Mouse (Mus musculus): Measurements from ENCODE around the gene Wars2. TPM values are rescaled to one million over a fixed set of nuclear protein-coding genes. Genes with fewer than 3 reads are reported as not detected.

Gene Wars2
- polyA plus RNA-seq, 1 experiment: 4.0 TPM

DNA sequence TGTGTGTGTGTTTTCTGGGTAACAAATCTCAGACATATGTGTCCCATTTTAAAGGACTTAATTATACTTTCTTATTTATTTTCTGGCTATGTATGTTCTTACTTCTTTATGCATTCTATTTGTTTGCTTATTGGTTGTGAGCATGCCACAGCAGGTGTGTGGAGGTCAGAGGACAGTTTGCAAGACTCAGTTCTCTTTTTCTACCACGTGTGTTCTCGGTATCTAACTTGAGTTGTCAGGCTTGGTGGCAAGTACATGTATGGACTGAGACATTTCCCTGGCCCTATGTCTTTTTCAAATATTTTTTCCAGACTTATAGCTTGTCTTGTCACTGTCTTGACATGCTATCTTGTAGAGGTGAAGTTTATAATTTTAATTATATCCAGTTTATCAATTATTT, 21.3 kb downstream of the Wars2 start:
- Histone ChIP-seq H3K36me3 (ENCODE audit: control insufficient read depth, insufficient read depth) (no peaks in the 10 kb centered on the region), H3K27me3 (ENCODE audit: control insufficient read depth, insufficient read depth, insufficient read length) (no peaks in the 10 kb centered on the region), H3K4me2 (ENCODE audit: low read depth) (no peak overlapping the region), H3ac (ENCODE audit: control insufficient read depth, insufficient read length) (no peak overlapping the region), H3K4me3 (no peak overlapping the region), H3K79me2 (ENCODE audit: control insufficient read depth, insufficient read depth) (no peaks in the 10 kb centered on the region)
- no peak for TF ChIP-seq E2F4 (IDR thresholded peaks at IDR 0.05; ENCODE audit: insufficient read depth)
- TF ChIP-seq REST (IDR thresholded peaks at IDR 0.05; ENCODE audit: insufficient read depth, insufficient read length): no peak
- no peak for TF ChIP-seq POLR2A (IDR thresholded peaks at IDR 0.05; ENCODE audit: insufficient read length, low read depth)
- TF ChIP-seq POLR2AphosphoS2 (IDR thresholded peaks at IDR 0.05; ENCODE audit: insufficient read length, low read depth): no peak
- TF ChIP-seq MYOD1 (IDR thresholded peaks at IDR 0.05; ENCODE audit: control insufficient read depth in 1 of 3, insufficient read length in 2 of 3, low read depth in 2 of 3): no peak
- TF ChIP-seq TCF3 (IDR thresholded peaks at IDR 0.05; ENCODE audit: insufficient read length, low read depth): no peak

DNA sequence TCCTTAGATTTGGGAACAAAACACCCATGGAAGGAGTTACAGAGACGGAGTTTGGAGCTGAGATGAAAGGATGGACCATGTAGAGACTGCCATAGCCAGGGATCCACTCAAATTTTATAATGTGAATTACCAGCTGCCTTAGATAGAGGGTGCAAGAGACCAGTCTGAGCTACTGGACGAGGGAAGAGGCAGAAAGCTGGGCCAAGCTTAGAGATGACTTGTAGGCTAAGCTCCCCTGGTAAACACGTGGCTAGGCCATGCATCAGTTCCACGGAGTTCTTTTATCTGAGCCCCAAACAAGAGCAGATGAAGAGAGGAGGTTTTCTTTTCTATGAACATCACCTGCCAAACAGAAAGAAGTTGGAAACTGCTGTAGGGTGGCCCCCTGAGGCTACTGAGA, 26.9 kb downstream of the Wars2 start:
- H3ac ChIP-seq (ENCODE audit: control insufficient read depth, insufficient read length): no peak overlapping the region
- TF ChIP-seq REST (IDR thresholded peaks at IDR 0.05; ENCODE audit: insufficient read depth, insufficient read length): no peak
- no peak for TF ChIP-seq MYOD1 (IDR thresholded peaks at IDR 0.05; ENCODE audit: control insufficient read depth in 1 of 3, insufficient read length in 2 of 3, low read depth in 2 of 3)
- no peak for TF ChIP-seq E2F4 (IDR thresholded peaks at IDR 0.05; ENCODE audit: insufficient read depth)
- TF ChIP-seq TCF12 (IDR thresholded peaks at IDR 0.05; ENCODE audit: insufficient read depth, poor library complexity, severe bottlenecking): no peak
- no peak for TF ChIP-seq TCF3 (IDR thresholded peaks at IDR 0.05; ENCODE audit: insufficient read length, low read depth)
- TF ChIP-seq POLR2A (IDR thresholded peaks at IDR 0.05; ENCODE audit: insufficient read length, low read depth): no peak
- no peak for TF ChIP-seq POLR2AphosphoS2 (IDR thresholded peaks at IDR 0.05; ENCODE audit: insufficient read length, low read depth)
- TF ChIP-seq SRF (IDR thresholded peaks at IDR 0.05; ENCODE audit: control insufficient read depth, insufficient read length, low read depth): no peak
- TF ChIP-seq USF1 (IDR thresholded peaks at IDR 0.05; ENCODE audit: low read depth): no peak
- no peak for TF ChIP-seq CEBPB (IDR thresholded peaks at IDR 0.05; ENCODE audit: insufficient read depth, poor library complexity, severe bottlenecking)
- no peak for TF ChIP-seq MYOG (IDR thresholded peaks at IDR 0.05; ENCODE audit: control insufficient read depth in 1 of 3, insufficient read depth in 1 of 3, insufficient read length in 2 of 3, low read depth in 2 of 3)
- no peak for TF ChIP-seq MAX (IDR thresholded peaks at IDR 0.05; ENCODE audit: low read depth)

DNA sequence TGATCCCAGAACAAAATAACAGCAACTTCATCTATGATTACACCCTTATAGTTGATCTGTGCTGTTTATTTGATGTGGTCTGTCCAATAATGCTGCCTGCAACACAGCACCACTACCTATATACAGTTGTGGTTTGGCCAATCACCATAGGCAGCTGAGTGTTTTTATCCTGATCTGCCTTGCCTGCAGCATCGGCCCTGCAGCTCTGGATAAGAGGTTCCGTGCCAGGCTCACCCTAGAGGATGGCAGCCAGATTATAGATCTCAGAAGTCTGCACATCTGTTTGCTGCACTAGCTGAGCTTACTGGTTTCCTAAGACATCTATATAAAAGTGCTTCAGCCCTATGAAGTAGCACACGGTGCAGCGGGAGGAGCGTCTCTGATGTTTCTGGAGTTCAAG, 32.3 kb downstream of the Wars2 start:
- Histone ChIP-seq H3K79me2 (ENCODE audit: control insufficient read depth, insufficient read depth) (no peaks in the 10 kb centered on the region), H3K27me3 (ENCODE audit: control insufficient read depth, insufficient read depth, insufficient read length) (no peaks in the 10 kb centered on the region), H3K36me3 (ENCODE audit: control insufficient read depth, insufficient read depth) (no peaks in the 10 kb centered on the region), H3ac (ENCODE audit: control insufficient read depth, insufficient read length) (no peak overlapping the region), H3K4me2 (ENCODE audit: low read depth) (no peak overlapping the region), H3K4me3 (no peak overlapping the region)
- TF ChIP-seq REST (IDR thresholded peaks at IDR 0.05; ENCODE audit: insufficient read depth, insufficient read length): no peak
- TF ChIP-seq MAX (IDR thresholded peaks at IDR 0.05; ENCODE audit: low read depth): no peak
- TF ChIP-seq SRF (IDR thresholded peaks at IDR 0.05; ENCODE audit: control insufficient read depth, insufficient read length, low read depth): no peak
- no peak for TF ChIP-seq POLR2A (IDR thresholded peaks at IDR 0.05; ENCODE audit: insufficient read length, low read depth)

More for the DNA sequence above, 26.9 kb downstream of the Wars2 start:
- no peak overlapping the region for H3K4me2 ChIP-seq (ENCODE audit: low read depth)
- H3K27me3 ChIP-seq (ENCODE audit: control insufficient read depth, insufficient read depth, insufficient read length): no peaks in the 10 kb centered on the region
- H3K79me2 ChIP-seq (ENCODE audit: control insufficient read depth, insufficient read depth): no peaks in the 10 kb centered on the region
- no peaks in the 10 kb centered on the region for H3K36me3 ChIP-seq (ENCODE audit: control insufficient read depth, insufficient read depth)
- H3K4me3 ChIP-seq: no peak overlapping the region

DNA sequence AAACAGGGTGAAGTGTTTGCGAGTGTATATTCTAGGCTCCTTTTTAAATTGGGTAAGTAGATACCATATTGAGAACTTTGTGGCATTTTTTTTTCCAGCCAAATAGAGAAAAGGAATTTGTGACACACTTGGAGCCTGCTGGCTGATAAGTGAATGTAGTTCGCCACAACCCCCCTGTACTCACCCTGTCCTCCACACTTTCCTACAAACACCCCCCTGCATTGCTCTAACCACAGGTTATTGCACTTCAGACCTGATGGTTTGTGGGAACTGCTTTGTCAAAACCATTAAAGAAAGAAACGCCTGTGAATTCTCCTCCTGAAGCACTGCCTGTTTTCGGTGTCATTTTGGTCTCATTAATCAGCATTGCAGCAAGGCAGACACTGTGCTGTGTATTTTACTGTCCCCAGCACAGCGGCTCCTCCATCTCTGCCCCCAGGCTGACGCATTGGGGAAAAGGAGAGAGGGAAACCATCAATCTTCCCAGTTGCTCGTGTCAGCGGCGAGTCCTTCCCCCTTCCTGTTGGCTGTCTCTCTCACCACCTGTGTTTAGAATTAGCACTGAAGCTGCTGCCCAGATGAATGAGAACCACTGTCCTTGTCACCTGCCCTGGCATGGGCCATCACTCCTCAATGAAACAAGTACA, 33.9 kb downstream of the Wars2 start:
- no peaks in the 10 kb centered on the region for H3K27me3 ChIP-seq (ENCODE audit: control insufficient read depth, insufficient read depth, insufficient read length)
- TF ChIP-seq CEBPB (IDR thresholded peaks at IDR 0.05; ENCODE audit: insufficient read depth, poor library complexity, severe bottlenecking) (no peak), POLR2A (IDR thresholded peaks at IDR 0.05; ENCODE audit: insufficient read length, low read depth) (no peak), USF1 (IDR thresholded peaks at IDR 0.05; ENCODE audit: low read depth) (no peak), E2F4 (IDR thresholded peaks at IDR 0.05; ENCODE audit: insufficient read depth) (no peak), POLR2AphosphoS2 (IDR thresholded peaks at IDR 0.05; ENCODE audit: insufficient read length, low read depth) (no peak), TCF3 (IDR thresholded peaks at IDR 0.05; ENCODE audit: insufficient read length, low read depth) (no peak), MYOG (IDR thresholded peaks at IDR 0.05; ENCODE audit: control insufficient read depth in 1 of 3, insufficient read depth in 1 of 3, insufficient read length in 2 of 3, low read depth in 2 of 3) (no peak), TCF12 (IDR thresholded peaks at IDR 0.05; ENCODE audit: insufficient read depth, poor library complexity, severe bottlenecking) (no peak), MYOD1 (IDR thresholded peaks at IDR 0.05; ENCODE audit: control insufficient read depth in 1 of 3, insufficient read length in 2 of 3, low read depth in 2 of 3) (no peak), REST (IDR thresholded peaks at IDR 0.05; ENCODE audit: insufficient read depth, insufficient read length) (no peak), MAX (IDR thresholded peaks at IDR 0.05; ENCODE audit: low read depth) (no peak), SRF (IDR thresholded peaks at IDR 0.05; ENCODE audit: control insufficient read depth, insufficient read length, low read depth) (no peak)
- H3K4me2 ChIP-seq (ENCODE audit: low read depth): no peak overlapping the region
- H3K79me2 ChIP-seq (ENCODE audit: control insufficient read depth, insufficient read depth): no peaks in the 10 kb centered on the region
- no peak overlapping the region for H3K4me3 ChIP-seq
- H3ac ChIP-seq (ENCODE audit: control insufficient read depth, insufficient read length): no peak overlapping the region
- no peaks in the 10 kb centered on the region for H3K36me3 ChIP-seq (ENCODE audit: control insufficient read depth, insufficient read depth)

DNA sequence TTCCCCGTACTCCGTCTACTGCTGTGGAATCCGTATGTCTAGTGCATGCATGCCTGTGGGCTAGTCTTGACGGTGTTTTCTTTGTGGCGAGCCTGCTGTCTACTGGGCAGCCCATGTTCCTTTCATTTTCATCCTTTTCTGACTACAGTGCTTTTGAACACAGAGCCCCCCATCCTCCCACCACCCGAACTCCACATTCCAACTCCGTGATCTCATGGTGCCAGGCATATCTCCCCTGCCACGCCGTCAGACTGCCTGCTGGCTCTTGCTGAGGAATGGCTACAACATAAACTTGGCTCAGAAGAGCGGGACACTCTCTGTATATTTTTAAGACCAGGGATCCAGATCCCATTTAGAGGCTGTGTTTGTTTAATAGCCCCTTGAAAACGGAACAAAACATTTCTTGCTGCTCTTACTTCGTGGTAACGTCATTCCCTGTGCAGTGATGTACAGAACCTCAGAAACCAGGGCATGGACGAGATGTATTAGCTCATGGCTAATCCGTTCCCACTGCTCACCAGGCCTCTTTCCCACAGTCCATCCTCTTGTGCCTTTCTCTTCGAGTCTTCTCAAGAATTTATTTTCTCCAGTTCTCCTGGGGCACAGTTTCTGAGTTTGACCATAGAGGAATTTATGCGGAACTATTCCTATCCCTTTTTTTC, 42.6 kb downstream of the Wars2 start:
- Histone ChIP-seq H3K79me2 (ENCODE audit: control insufficient read depth, insufficient read depth) (no peaks in the 10 kb centered on the region), H3K27me3 (ENCODE audit: control insufficient read depth, insufficient read depth, insufficient read length) (no peaks in the 10 kb centered on the region), H3K36me3 (ENCODE audit: control insufficient read depth, insufficient read depth) (no peaks in the 10 kb centered on the region), H3ac (ENCODE audit: control insufficient read depth, insufficient read length) (no peak overlapping the region), H3K4me3 (no peak overlapping the region), H3K4me2 (ENCODE audit: low read depth) (no peak overlapping the region)
- TF ChIP-seq E2F4 (IDR thresholded peaks at IDR 0.05; ENCODE audit: insufficient read depth): no peak
- TF ChIP-seq MYOD1 (IDR thresholded peaks at IDR 0.05; ENCODE audit: control insufficient read depth in 1 of 3, insufficient read length in 2 of 3, low read depth in 2 of 3): no peak
- no peak for TF ChIP-seq MYOG (IDR thresholded peaks at IDR 0.05; ENCODE audit: control insufficient read depth in 1 of 3, insufficient read depth in 1 of 3, insufficient read length in 2 of 3, low read depth in 2 of 3)
- TF ChIP-seq USF1 (IDR thresholded peaks at IDR 0.05; ENCODE audit: low read depth): no peak
- no peak for TF ChIP-seq MAX (IDR thresholded peaks at IDR 0.05; ENCODE audit: low read depth)
- no peak for TF ChIP-seq SRF (IDR thresholded peaks at IDR 0.05; ENCODE audit: control insufficient read depth, insufficient read length, low read depth)
- TF ChIP-seq POLR2A (IDR thresholded peaks at IDR 0.05; ENCODE audit: insufficient read length, low read depth): no peak
- no peak for TF ChIP-seq TCF3 (IDR thresholded peaks at IDR 0.05; ENCODE audit: insufficient read length, low read depth)

Data from myocyte (in vitro differentiated cells).